Mouse (Mus musculus) CH12.LX (cell line): ENCODE data around the gene Txndc9.

Experiments used
- CTCF ChIP-seq, 2 experiments: IDR thresholded peaks in 1 of 2; conservative IDR thresholded peaks in 1 of 2; 2 replicates each; pipeline ENCODE4 v1.5.1; 2011 to 2012; ENCODE audit warnings: low read depth in 2 of 2, low read length in 2 of 2, improper control_type of control experiment in 1 of 2, inconsistent platforms in 1 of 2, mild to moderate bottlenecking in 1 of 2, moderate library complexity in 1 of 2
- ETS1 ChIP-seq: conservative IDR thresholded peaks from 2 replicates; pipeline ENCODE4 v1.6.1; 2012; ENCODE audit warnings: low read depth, mild to moderate bottlenecking, inconsistent platforms, low read length, improper control_type of control experiment, moderate library complexity
- MAFK ChIP-seq: IDR thresholded peaks from 2 replicates; pipeline ENCODE4 v1.6.1; 2011; ENCODE audit warnings: low read length, improper control_type of control experiment; ENCODE audit not compliant: insufficient replicate concordance
- POLR2A ChIP-seq: IDR thresholded peaks from 2 replicates; pipeline ENCODE4 v1.6.1; 2011; ENCODE audit warnings: low read depth, mild to moderate bottlenecking, improper control_type of control experiment, low read length

DNA sequence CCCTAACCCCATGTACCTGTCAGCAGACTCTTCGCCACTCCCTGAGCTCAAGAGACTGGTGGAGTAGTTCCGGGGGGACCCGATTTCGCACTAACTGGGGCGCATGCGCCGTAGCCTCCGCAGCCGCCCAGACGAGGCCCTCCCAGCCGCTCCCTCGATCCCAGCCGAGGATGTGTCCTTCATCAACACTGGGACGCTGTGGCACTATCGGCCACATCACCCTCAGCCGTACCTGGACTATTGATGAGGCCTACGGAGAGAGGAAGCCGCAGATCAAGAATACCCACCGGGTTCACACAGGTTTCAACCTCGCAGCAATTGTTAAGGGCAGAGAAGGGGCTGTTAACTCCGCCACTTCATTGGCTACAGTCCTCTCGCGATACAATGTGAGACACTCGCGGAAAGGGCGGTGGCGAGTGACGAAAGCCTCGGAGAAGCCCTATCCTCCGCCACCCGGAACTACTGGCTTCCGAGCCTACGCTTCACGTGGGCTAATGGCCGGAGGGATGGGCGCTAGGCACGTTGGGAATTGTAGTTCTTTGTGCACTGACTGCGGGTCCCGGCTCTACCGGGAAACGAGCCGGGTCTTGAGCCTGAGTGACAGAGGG is 712 bp downstream of the Txndc9 start:
- TF ChIP-seq CTCF (conservative IDR thresholded peaks at IDR 0.05 in 1 of 2, IDR thresholded peaks at IDR 0.05 in 1 of 2; ENCODE audit: low read depth in 2 of 2, low read length in 2 of 2) (no peak), ETS1 (no peak; the same call in 1 of the 2 replicates), MAFK (no peak), POLR2A (peak; percentile 93)
